Mouse (Mus musculus): ENCODE results near the gene Dmwd. TPM values are rescaled to one million over a fixed set of nuclear protein-coding genes. Genes with fewer than 3 reads are reported as not detected.
A peak's percentile ranks its signal among the peaks of the same experiment; 100 is the strongest.

Dmwd gene
- total RNA-seq, 2 experiments from 2014 or later, result 3.4 to 4.9 TPM

- peak; percentile 59 for ATAC-seq (replicated peaks; ENCODE audit: poor library complexity, severe bottlenecking)
These were observed 17.1 kb downstream of the Dmwd start for GRCm38 (mm10) chr7:19093174-19093521.

DNA sequence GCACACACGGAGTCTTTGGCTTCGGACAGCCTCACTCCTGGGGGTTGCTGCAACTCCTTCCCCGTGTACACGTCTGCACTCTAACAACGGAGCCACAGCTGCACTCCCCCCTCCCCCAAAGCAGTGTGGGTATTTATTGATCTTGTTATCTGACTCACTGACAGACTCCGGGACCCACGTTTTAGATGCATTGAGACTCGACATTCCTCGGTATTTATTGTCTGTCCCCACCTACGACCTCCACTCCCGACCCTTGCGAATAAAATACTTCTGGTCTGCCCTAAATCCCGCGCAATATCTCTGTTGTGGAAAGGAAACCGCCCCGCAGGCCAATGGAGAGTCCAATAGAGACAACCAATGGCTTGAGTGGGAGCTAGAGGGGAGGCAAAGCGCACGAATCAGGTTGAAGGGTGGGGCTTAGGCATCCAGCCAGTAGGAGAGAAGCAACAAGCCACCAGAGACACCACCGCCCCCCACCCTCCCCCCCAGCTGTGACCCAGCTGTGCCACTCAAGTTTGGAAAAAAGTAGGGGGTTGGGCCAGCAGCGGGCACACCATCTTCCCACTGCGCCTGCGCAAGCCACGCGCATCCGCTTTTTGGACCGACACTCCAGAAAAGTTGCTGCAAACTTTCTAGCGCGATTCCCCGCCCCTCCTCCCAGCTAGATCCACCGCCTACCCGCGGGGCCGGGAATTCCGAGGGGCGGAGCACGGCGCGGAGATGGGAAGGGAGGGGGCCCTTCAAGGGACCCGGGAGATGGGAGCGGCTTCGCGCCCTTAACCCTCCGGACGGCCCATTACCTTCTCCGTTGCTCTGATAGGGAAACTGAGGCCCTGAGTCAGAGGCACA, 17.7 kb downstream of the Dmwd start:
- peak; percentile 67 for ATAC-seq (replicated peaks; ENCODE audit: poor library complexity, severe bottlenecking)

GRCm38 (mm10) chr7:19094471-19094825, 18.4 kb downstream of the Dmwd start, which contains the start of gene Six5:
Gene Six5 (plus strand): TSS chr7:19094594.
- ATAC-seq (replicated peaks; ENCODE audit: poor library complexity, severe bottlenecking), result peak; percentile 17; the same call in 1 of the 2 replicates

GRCm38 (mm10) chr7:19094826-19095750, 19.1 kb downstream of the Dmwd start:
- ATAC-seq (replicated peaks; ENCODE audit: poor library complexity, severe bottlenecking), result peak; percentile 8

GRCm38 (mm10) chr7:19095751-19096110, 19.7 kb downstream of the Dmwd start:
- peak; percentile 28; the same call in 1 of the 2 replicates for ATAC-seq (replicated peaks; ENCODE audit: poor library complexity, severe bottlenecking)

DNA sequence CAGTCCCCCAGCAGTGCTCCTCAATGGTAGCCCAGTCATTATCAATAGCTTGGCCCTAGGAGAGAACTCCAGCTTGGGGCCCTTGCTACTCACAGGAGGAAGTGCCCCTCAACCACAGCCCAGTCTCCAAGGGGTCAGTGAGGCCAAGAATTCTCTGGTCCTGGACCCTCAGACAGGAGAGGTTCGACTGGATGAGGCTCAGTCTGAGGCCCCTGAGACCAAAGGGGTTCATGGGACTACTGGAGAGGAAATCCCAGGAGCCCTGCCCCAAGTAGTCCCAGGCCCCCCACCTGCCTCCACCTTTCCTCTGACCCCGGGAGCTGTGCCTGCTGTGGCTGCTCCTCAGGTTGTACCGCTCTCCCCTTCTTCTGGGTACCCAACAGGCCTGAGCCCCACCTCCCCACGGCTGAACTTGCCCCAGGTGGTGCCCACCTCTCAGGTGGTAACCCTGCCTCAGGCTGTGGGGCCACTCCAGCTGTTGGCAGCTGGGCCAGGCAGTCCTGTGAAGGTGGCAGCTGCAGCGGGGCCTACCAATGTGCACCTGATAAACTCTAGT, 20.5 kb downstream of the Dmwd start:
- ATAC-seq (replicated peaks; ENCODE audit: poor library complexity, severe bottlenecking), result no peak

- no peak for ATAC-seq (replicated peaks; ENCODE audit: poor library complexity, severe bottlenecking)
These were observed 21.2 kb downstream of the Dmwd start for GRCm38 (mm10) chr7:19097217-19097616.

DNA sequence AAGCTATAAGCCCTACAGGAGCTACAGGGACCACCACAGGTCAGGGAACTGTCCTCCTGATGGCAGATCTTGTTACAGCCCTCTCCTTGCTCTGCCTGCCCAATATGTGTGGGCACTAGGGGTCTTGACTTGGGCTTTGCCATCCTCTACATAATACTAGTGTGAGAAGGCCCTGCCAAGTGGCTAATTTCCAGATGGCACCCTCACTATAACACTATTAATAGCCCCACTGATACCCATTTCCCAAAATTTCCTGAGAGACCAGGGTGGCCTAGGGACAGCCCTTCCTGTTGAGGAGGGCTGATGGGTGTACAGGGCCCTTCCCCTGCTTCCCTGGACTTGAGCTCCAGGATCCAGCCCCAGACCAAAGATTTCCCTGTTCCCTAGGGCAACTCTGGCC, 21.8 kb downstream of the Dmwd start:
- ATAC-seq (replicated peaks; ENCODE audit: poor library complexity, severe bottlenecking), result no peak

DNA sequence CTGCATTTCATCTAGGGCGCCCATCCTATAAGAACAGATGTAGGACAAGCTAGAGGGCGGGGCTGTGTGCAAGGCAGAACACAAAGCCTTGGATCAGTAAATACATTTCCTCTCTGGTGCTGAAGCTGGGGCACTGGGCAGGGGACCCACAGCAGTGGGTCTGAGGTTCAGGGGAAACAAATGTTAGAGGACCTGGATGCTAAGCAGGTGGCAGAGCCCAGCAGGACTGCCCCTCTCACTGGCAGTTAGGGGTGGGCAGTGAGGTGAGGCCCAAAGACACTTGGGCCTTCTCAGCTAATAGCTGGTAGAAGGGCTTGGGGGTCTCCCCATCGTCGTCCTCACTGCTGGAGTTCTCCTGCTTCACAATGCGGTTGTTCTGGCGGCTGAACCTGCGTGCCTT, 22.8 kb downstream of the Dmwd start:
- ATAC-seq (replicated peaks; ENCODE audit: poor library complexity, severe bottlenecking), result no peak

DNA sequence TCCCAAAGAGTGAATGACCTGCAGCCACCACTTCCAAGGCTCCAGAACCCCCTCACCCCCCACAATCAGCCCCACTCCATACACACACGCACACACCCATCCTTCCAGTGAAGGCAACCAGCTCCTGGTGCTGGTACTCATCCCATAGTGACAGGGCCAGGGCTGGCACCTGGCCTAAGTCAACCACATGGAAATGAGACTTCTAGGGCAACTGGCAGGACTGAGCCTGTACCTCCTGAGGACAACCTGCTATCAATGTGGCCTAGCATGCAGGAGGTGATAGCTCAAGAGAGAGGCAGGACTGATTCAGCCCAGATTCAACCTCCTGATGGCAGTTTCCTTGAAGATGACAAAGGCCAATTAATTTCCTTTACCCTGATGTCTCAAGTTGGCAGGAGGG, 24.3 kb downstream of the Dmwd start:
- no peak for ATAC-seq (replicated peaks; ENCODE audit: poor library complexity, severe bottlenecking)

DNA sequence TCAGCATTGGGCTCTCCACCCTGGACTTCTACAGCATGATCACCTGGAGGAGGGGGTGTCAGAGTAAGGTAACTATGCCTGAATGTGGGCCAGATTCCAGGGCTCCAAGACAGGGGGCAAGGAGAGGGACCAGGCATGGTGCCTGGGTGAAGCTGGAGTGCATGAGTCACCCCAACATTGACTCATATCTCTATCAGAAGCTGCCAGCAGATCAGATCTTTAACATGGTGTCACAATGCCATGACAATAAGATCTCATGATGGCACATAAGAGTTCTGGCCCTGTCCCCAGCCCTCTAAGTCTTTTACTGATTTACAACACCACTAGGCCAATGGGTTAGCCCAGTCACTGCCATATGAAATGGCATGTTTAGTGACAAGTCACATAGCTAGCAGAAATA, 27.7 kb downstream of the Dmwd start:
- peak; percentile 40; the same call in 1 of the 2 replicates for ATAC-seq (replicated peaks; ENCODE audit: poor library complexity, severe bottlenecking)

DNA sequence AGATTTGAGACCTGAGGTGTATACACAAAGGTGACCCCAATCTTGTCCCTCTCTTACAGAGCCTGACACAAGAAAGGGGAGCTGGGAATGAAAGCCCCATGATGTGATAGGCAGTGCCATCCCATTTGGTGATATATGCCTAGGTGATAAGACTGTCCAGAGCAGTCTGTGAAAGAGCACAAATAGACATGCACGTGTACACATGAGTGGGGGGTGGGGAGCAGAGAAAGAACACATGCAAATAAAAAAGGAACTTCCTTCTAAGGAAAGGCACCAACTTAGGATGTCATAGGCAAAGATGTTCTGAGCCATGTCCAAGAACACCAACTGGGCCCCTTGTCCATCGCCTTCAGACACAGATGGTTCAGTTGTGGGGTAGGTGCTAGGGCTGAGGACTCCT, 28.5 kb downstream of the Dmwd start:
- no peak for ATAC-seq (replicated peaks; ENCODE audit: poor library complexity, severe bottlenecking)

- ATAC-seq (replicated peaks; ENCODE audit: poor library complexity, severe bottlenecking), result no peak
These were observed 31.4 kb downstream of the Dmwd start for GRCm38 (mm10) chr7:19107436-19107835.

- ATAC-seq (replicated peaks; ENCODE audit: poor library complexity, severe bottlenecking), result no peak; the same call in 1 of the 2 replicates
These were observed 33.5 kb downstream of the Dmwd start for GRCm38 (mm10) chr7:19109565-19109964.

DNA sequence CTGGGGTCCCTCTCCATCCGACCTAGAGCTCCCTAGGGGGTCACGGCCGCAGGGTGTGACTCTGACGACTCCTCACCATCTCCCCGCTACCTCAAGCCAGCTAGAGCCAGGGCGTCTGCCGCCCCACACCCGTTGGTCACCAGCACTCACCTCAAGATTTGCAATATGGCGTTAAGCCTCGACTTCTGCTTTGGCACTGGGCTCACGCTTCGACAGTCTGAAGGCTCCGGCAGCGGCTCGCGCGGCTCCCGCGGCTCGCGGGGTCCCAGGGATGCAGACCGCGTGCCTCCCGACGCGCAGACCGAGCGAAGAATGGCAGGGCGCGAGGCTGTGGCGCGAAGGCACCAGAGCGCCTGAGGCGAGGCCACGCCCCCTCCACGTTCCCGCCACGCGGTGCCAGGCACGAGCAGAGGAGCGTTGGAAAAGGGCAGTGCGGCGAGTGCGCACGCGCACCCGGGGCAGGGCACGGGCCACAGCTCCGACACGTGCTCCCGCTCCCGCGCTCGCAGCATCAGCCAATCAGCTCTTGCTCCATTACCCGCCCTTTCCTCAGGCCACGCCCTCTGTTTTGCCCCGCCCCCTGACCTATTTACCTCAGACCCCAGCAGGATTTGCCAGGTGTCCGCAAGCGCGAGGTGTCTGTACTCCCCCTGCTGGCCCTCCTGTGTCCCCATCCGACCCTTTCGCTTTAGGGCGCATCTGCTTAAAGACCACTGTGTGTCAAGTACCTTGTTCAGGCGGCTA, 42.2 kb downstream of the Dmwd start, which contains the start of gene Gm4969:
Gene Gm4969, minus strand, starts transcription at position 341 of the 744 bp plus-strand sequence.
- peak; percentile 21 for ATAC-seq (replicated peaks; ENCODE audit: poor library complexity, severe bottlenecking)

DNA sequence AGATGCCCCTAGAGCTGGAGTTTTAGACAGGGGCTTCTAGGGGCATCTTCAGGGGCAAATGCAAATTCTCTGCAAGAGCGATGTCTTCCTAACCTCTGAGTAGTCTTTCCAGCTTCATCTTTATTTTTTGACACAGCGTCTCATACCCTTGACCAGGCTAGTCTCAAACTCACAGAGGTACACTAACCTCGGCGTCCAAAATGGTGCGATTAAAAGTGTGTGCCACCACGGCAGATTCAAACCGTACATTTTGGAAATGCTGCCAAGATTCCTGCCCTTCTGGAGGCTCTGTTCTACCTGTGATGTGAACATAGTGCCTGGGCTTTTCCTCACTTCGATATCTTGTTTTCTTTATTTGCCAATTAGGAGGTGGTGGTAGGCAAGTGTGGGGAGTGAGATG, 43.1 kb downstream of the Dmwd start:
- ATAC-seq (replicated peaks; ENCODE audit: poor library complexity, severe bottlenecking), result no peak

DNA sequence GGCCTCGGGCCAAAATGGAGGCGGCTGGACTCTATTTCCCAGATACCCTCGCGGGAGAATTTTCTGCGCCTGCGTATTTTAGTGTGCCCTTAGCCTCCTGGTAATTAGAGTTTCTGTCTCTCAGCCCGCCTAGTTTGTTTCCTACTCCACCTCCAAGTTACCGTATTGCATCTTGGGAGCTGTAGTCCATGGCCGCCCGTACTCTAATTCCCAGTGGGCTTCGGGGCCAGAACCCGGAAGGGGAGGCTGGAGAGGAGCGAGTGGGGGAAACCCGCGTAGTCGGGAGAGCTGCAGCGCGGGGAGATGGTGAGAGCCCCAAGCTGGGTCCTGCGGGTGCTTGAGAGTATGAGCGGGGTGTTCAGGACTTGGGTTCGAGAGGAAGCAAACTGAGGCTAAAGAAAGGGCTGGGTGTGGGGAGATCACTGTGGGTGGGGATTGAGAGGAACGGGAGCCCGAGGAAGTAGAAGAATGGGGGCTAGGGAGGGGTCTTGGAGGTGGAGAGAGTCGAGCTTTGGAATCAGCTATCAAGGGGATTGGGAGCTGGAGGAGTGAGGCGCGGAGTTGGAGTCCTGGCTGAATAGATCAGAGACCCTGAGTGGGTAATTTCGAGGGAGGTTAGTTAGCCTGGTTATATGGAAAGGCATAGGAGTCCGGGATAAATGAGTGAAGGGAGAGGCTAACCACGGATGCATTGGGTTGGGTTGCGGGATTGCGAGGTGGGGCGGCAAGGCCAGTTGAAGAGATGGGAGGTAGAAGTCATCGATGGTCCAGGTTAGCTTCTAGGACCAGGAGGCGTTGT, 43.8 kb downstream of the Dmwd start, which contains the start of gene Fbxo46:
Gene Fbxo46, plus strand, starts transcription at position 229 of the 799 bp plus-strand sequence.
- ATAC-seq (replicated peaks; ENCODE audit: poor library complexity, severe bottlenecking), result peak; percentile 99

- no peak for ATAC-seq (replicated peaks; ENCODE audit: poor library complexity, severe bottlenecking)
These were observed 45.7 kb downstream of the Dmwd start for GRCm38 (mm10) chr7:19121686-19122085.

DNA sequence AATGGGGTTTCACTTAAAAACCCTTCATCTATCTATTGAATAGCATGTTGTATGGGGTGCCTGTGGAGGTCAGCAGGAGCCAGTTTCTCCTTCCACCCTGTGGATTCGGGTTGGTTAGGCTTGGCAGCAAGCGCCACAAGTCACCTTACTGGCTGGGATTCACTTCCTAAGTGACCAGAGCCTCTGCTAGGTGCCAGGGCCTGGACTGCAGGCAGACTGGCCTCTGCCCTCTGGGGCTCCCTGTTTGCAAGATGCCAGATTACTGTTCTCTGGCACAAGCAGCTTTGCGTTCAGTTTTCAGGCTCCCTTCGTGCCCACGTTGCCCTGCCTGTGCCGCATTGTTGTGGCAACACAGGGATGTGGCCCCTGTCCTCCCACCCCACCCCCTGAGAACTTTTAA, 48.7 kb downstream of the Dmwd start:
- no peak for ATAC-seq (replicated peaks; ENCODE audit: poor library complexity, severe bottlenecking)

All from granulocyte monocyte progenitor cell, adult 5-6 weeks (primary cell).